Mouse (Mus musculus) heart, postnatal 10 days (tissue): ENCODE results near the gene Olfr171. TPM values are rescaled to one million over a fixed set of nuclear protein-coding genes. Genes with fewer than 3 reads are reported as not detected.
"Not testable (repeated sequence)": the region's sequence is repeated elsewhere in the genome, so short reads cannot be mapped to it uniquely, and the experiment has no call there.

ENCODE experiments used
- DNase-seq, 2 experiments: peaks; one replicate each; pipeline ENCODE4 v3.0.0; 2021
- intact Hi-C: fragments of 180-260 bp; cut with DNase I; formaldehyde crosslinking; loops from one replicate; pipeline ENCODE4 v1.15.1; 2025
- total RNA-seq, 2 experiments: library from RNA; stranded (reverse); gene quantifications; 2 replicates each; pipeline ENCODE4 v1.2.3; 2021

Olfr171 gene
- total RNA-seq, result not detected

GRCm38 (mm10) chr16:19629816-19630215 lies at the start of gene Olfr171:
TSS of gene Olfr171 (minus strand) at chr16:19629916.
- intact Hi-C loops, result no loop called here
- no peak for DNase-seq

- DNase-seq, result no peak
- intact Hi-C loops, result no loop called here
Observed at GRCm38 (mm10) chr16:19670768-19671357, 41.1 kb upstream of the Olfr171 start.

- intact Hi-C loops, result no loop called here
- no peak for DNase-seq
Observed at GRCm38 (mm10) chr16:19666312-19666711, 36.6 kb upstream of the Olfr171 start.

- intact Hi-C loops, result not testable (repeated sequence)
Observed at GRCm38 (mm10) chr16:19611782-19612181, 17.9 kb downstream of the Olfr171 start, which contains the start of gene Olfr170. TSS of gene Olfr170 (minus strand) at chr16:19611882.

GRCm38 (mm10) chr16:19603166-19603565 lies 26.6 kb downstream of the Olfr171 start:
- intact Hi-C loops, result loop anchor here (2.0 kb wide), 1 partner anchor 16 kb away; no protein-coding TSS in a partner anchor

More at GRCm38 (mm10) chr16:19611782-19612181, 17.9 kb downstream of the Olfr171 start, which contains the start of gene Olfr170:
- DNase-seq, result not testable (repeated sequence)

More at GRCm38 (mm10) chr16:19603166-19603565, 26.6 kb downstream of the Olfr171 start:
- DNase-seq, result no peak

Other genes with a start within 250 kb of the Olfr171 start
- not detected for gene Olfr165, start 206.8 kb downstream of the Olfr171 start, total RNA-seq
- not detected for gene Olfr166, start 146.2 kb downstream of the Olfr171 start, total RNA-seq
- not detected for gene Olfr167, start 107.7 kb downstream of the Olfr171 start, total RNA-seq
- not detected for gene Olfr168, start 94.4 kb downstream of the Olfr171 start, total RNA-seq
- not detected for gene Olfr169, start 58.1 kb downstream of the Olfr171 start, total RNA-seq
- gene Olfr170, start 18.0 kb downstream of the Olfr171 start, total RNA-seq, result not detected
- gene Lamp3, start 76.5 kb upstream of the Olfr171 start, total RNA-seq, result under 1 TPM in 1 of 2 experiments, not detected in 1; 0.07 TPM
- 1 to 10 TPM; 3.6 to 4.0 TPM for gene B3gnt5, start 130.3 kb upstream of the Olfr171 start, total RNA-seq